Mouse (Mus musculus) large intestine, adult 2 months (tissue): ENCODE measurements at regions not wholly inside any gene's neighbourhood (a gene's known extent, or its start where the extent isn't known, plus 50 kb on each side); places are given as distances from the start of the nearest gene placed in this dataset.

ENCODE experiments used
- DNase-seq: peaks from one replicate; pipeline ENCODE4 v3.0.0-alpha.2; 2012; ENCODE audit warnings: low read depth, low spot score
- WGBS: fragments of 180-500 bp; shearing (Covaris S2); methylation state at CpG from one replicate; pipeline ENCODE4 v1.1.7; 2018; 5-methylcytosine and 5-hydroxymethylcytosine counted together

- DNase-seq = peak; percentile 61
- WGBS = 27% methylated on average over 6 of the region's 6 CpGs
Observed at GRCm38 (mm10) chr19:54206819-54207218, 162.9 kb downstream of the Adra2a start.

GRCm38 (mm10) chr19:54212169-54212568, 168.2 kb downstream of the Adra2a start:
- no peak for DNase-seq
- WGBS = 66% methylated on average over 7 of the region's 7 CpGs

GRCm38 (mm10) chr19:54244176-54244575, 200.2 kb downstream of the Adra2a start:
- 55% methylated on average over 6 of the region's 6 CpGs for WGBS
- no peak for DNase-seq

GRCm38 (mm10) chr19:54248256-54248936, 204.4 kb downstream of the Adra2a start:
- WGBS = 10% methylated on average over 6 of the region's 6 CpGs
- no peak for DNase-seq

- 90% methylated on average over 7 of the region's 7 CpGs for WGBS
- DNase-seq = no peak
Observed at GRCm38 (mm10) chr19:54252145-54252664, 208.3 kb downstream of the Adra2a start.

- 82% methylated on average over 3 of the region's 3 CpGs for WGBS
- no peak for DNase-seq
Observed at GRCm38 (mm10) chr19:54257889-54258288, 213.9 kb downstream of the Adra2a start.

- 36% methylated on average over 7 of the region's 7 CpGs for WGBS
- DNase-seq = no peak
Observed at GRCm38 (mm10) chr19:54259175-54259574, 215.2 kb downstream of the Adra2a start.

- 84% methylated on average over 10 of the region's 10 CpGs for WGBS
Observed at GRCm38 (mm10) chr19:54277368-54277767, 233.4 kb downstream of the Adra2a start.

GRCm38 (mm10) chr19:54285481-54285880, 241.5 kb downstream of the Adra2a start:
- DNase-seq = no peak

More at GRCm38 (mm10) chr19:54277368-54277767, 233.4 kb downstream of the Adra2a start:
- no peak for DNase-seq

- no peak for DNase-seq
- WGBS = 40% methylated on average over 10 of the region's 10 CpGs
Observed at GRCm38 (mm10) chr19:54297663-54298388, 253.9 kb downstream of the Adra2a start.

GRCm38 (mm10) chr19:54311289-54311688, 267.3 kb downstream of the Adra2a start:
- DNase-seq = no peak
- 65% methylated on average over 6 of the region's 6 CpGs for WGBS

GRCm38 (mm10) chr19:54311723-54312122, 267.8 kb downstream of the Adra2a start:
- DNase-seq = no peak
- 21% methylated on average over 1 of the region's 1 CpGs for WGBS

- DNase-seq = no peak
Observed at GRCm38 (mm10) chr19:54323276-54323675, 279.3 kb downstream of the Adra2a start.

GRCm38 (mm10) chr19:54324991-54325390, 281.0 kb downstream of the Adra2a start:
- WGBS = 56% methylated on average over 4 of the region's 4 CpGs
- DNase-seq = no peak

More at GRCm38 (mm10) chr19:54323276-54323675, 279.3 kb downstream of the Adra2a start:
- WGBS = 50% methylated on average over 5 of the region's 5 CpGs

- DNase-seq = no peak
- WGBS = 86% methylated on average over 1 of the region's 1 CpGs
Observed at GRCm38 (mm10) chr19:54332140-54332539, 288.2 kb downstream of the Adra2a start.

- no peak for DNase-seq
- WGBS = 86% methylated on average over 2 of the region's 2 CpGs
Observed at GRCm38 (mm10) chr19:54340778-54341291, 296.9 kb downstream of the Adra2a start.

- WGBS = 74% methylated on average over 7 of the region's 7 CpGs
- DNase-seq = no peak
Observed at GRCm38 (mm10) chr19:54359731-54360130, 315.8 kb downstream of the Adra2a start.

- DNase-seq = no peak
- 92% methylated on average over 3 of the region's 3 CpGs for WGBS
Observed at GRCm38 (mm10) chr19:54360660-54361059, 316.7 kb downstream of the Adra2a start.

- no peak for DNase-seq
Observed at GRCm38 (mm10) chr19:54385101-54385500, 341.1 kb downstream of the Adra2a start.

GRCm38 (mm10) chr19:54391406-54391805, 347.5 kb downstream of the Adra2a start:
- no peak for DNase-seq
- 71% methylated on average over 6 of the region's 6 CpGs for WGBS

GRCm38 (mm10) chr19:54399651-54400050, 355.7 kb downstream of the Adra2a start:
- 52% methylated on average over 7 of the region's 7 CpGs for WGBS
- no peak for DNase-seq
